8 mouse cellular contexts compared by ENCODE assay signal in the genomic region with DNA sequence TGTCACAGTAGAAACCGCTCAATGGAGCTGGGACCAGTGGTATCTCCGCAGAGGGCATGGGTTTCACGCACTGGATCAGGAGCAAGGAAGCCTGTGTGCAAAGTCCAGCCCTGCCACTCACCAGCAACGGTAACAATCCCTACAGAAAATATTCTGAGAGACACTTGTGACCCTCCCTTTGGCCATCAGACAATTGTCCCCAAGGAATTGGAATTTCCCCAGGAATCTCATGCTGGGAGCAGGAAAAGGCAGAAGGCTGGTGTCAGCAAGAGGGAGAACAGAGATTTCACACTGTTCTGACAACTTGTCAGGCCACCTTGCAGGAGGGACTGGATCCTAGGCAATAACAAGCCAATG.
DNase-seq lines count a peak whose midpoint lies in the region; ATAC-seq lines count a peak whose summit lies in the region.

No protein-coding gene starts in this region.

- H3K9me3 ChIP-seq in heart, embryonic 13.5 days, result no peaks in the 10 kb centered on the region
- H3K9me3 ChIP-seq in midbrain, embryonic 11.5 days (ENCODE audit: control insufficient read depth, low read length), result no peaks in the 10 kb centered on the region
- H3K9me3 ChIP-seq in midbrain, embryonic 15.5 days, result no peaks in the 10 kb centered on the region
- H3K9me3 ChIP-seq in limb, embryonic 13.5 days, result no peaks in the 10 kb centered on the region
- H3K9me3 ChIP-seq in stomach, embryonic 16.5 days (replicated peaks; ENCODE audit: control insufficient read depth, low read length), result no peaks in the 10 kb centered on the region

- WGBS in heart, embryonic 13.5 days, result 17% methylated on average over 4 of the region's 4 CpGs
- 0% methylated on average over 4 of the region's 4 CpGs for WGBS in midbrain, embryonic 11.5 days
- 17% methylated on average over 4 of the region's 4 CpGs for WGBS in midbrain, embryonic 15.5 days
- 12% methylated on average over 4 of the region's 4 CpGs for WGBS in limb, embryonic 13.5 days
- 28% methylated on average over 4 of the region's 4 CpGs for WGBS in stomach, embryonic 16.5 days

- no peak overlapping the region for H3K4me3 ChIP-seq in heart, embryonic 13.5 days
- H3K4me3 ChIP-seq in midbrain, embryonic 11.5 days (ENCODE audit: low read depth, low read length), result no peak overlapping the region
- H3K4me3 ChIP-seq in midbrain, embryonic 15.5 days, result no peak overlapping the region
- peak overlapping the region; percentile 17; the same call in 1 of the 2 replicates for H3K4me3 ChIP-seq in limb, embryonic 13.5 days
- 0 out of 2 replicates have a peak overlapping the region, but pooled peaks have one; percentile 6 for H3K4me3 ChIP-seq in stomach, embryonic 16.5 days (replicated peaks; ENCODE audit: low read length)

- peak overlapping the region; percentile 80 for H3K9ac ChIP-seq in heart, embryonic 13.5 days
- peak overlapping the region; percentile 58 for H3K9ac ChIP-seq in midbrain, embryonic 11.5 days (ENCODE audit: low read length)
- H3K9ac ChIP-seq in midbrain, embryonic 15.5 days, result no peak overlapping the region
- H3K9ac ChIP-seq in limb, embryonic 13.5 days, result peak overlapping the region; percentile 58; the same call in 1 of the 2 replicates
- H3K9ac ChIP-seq in stomach, embryonic 16.5 days (ENCODE audit: low read length), result peak overlapping the region; percentile 64; the same call in 1 of the 2 replicates

- no peak for ATAC-seq in heart, embryonic 13.5 days (ENCODE audit: extremely low read depth, insufficient number of reproducible peaks, low FRiP score, low TSS enrichment)
- no peak for ATAC-seq in midbrain, embryonic 11.5 days (ENCODE audit: low FRiP score)
- no peak for ATAC-seq in midbrain, embryonic 15.5 days (replicated peaks)
- ATAC-seq in limb, embryonic 13.5 days (ENCODE audit: low FRiP score, low read depth), result no peak; the same call in 1 of the 2 replicates
- no peak for ATAC-seq in stomach, embryonic 16.5 days (ENCODE audit: insufficient read depth, low FRiP score)

- peak overlapping the region; percentile 60 for H3K4me2 ChIP-seq in heart, embryonic 13.5 days
- peak overlapping the region; percentile 31; the same call in 1 of the 2 replicates for H3K4me2 ChIP-seq in midbrain, embryonic 11.5 days
- no peak overlapping the region; the same call in 1 of the 2 replicates for H3K4me2 ChIP-seq in midbrain, embryonic 15.5 days
- H3K4me2 ChIP-seq in limb, embryonic 13.5 days (replicated peaks), result peak overlapping the region; percentile 54
- peak overlapping the region; percentile 45 for H3K4me2 ChIP-seq in stomach, embryonic 16.5 days (ENCODE audit: low read depth, low read length)

- H3K27me3 ChIP-seq in heart, embryonic 13.5 days (replicated peaks), result no peaks in the 10 kb centered on the region
- H3K27me3 ChIP-seq in midbrain, embryonic 11.5 days (ENCODE audit: control insufficient read depth, insufficient read depth, low read length), result no peaks in the 10 kb centered on the region
- H3K27me3 ChIP-seq in midbrain, embryonic 15.5 days (replicated peaks), result no peaks in the 10 kb centered on the region
- H3K27me3 ChIP-seq in limb, embryonic 13.5 days, result no peaks in the 10 kb centered on the region
- H3K27me3 ChIP-seq in stomach, embryonic 16.5 days (ENCODE audit: control insufficient read depth, insufficient read depth, low read length), result no peaks in the 10 kb centered on the region

- H3K27ac ChIP-seq in heart, embryonic 13.5 days (replicated peaks), result peak overlapping the region; percentile 94
- H3K27ac ChIP-seq in midbrain, embryonic 11.5 days (ENCODE audit: low read depth, low read length), result peak overlapping the region; percentile 69
- no peak overlapping the region for H3K27ac ChIP-seq in midbrain, embryonic 15.5 days
- H3K27ac ChIP-seq in limb, embryonic 13.5 days, result peak overlapping the region; percentile 93
- H3K27ac ChIP-seq in stomach, embryonic 16.5 days (ENCODE audit: low read length), result peak overlapping the region; percentile 98

- no peaks in the 10 kb centered on the region for H3K36me3 ChIP-seq in heart, embryonic 13.5 days
- no peaks in the 10 kb centered on the region for H3K36me3 ChIP-seq in midbrain, embryonic 11.5 days (ENCODE audit: control insufficient read depth, insufficient read depth, low read length)
- no peaks in the 10 kb centered on the region for H3K36me3 ChIP-seq in midbrain, embryonic 15.5 days (replicated peaks)
- H3K36me3 ChIP-seq in limb, embryonic 13.5 days, result no peaks in the 10 kb centered on the region
- no peaks in the 10 kb centered on the region for H3K36me3 ChIP-seq in stomach, embryonic 16.5 days (ENCODE audit: control insufficient read depth, insufficient read depth, low read length)

- DNase-seq in heart, postnatal 4 days, result no peak
- no peak for DNase-seq in midbrain, embryonic 11.5 days (ENCODE audit: low spot score, missing footprints)
- DNase-seq in thymus, postnatal 10 days (ENCODE audit: low spot score in 2 of 2), result no peak
- no peak for DNase-seq in spleen, adult 18-20 months

- H3K4me1 ChIP-seq in heart, embryonic 13.5 days, result peaks cover 100% of the 10 kb centered on the region
- peaks cover 35% of the 10 kb centered on the region for H3K4me1 ChIP-seq in midbrain, embryonic 11.5 days (ENCODE audit: control insufficient read depth, insufficient read depth, low read length)
- H3K4me1 ChIP-seq in midbrain, embryonic 15.5 days, result peaks cover 35% of the 10 kb centered on the region
- peaks cover 98% of the 10 kb centered on the region for H3K4me1 ChIP-seq in limb, embryonic 13.5 days
- peaks cover 80% of the 10 kb centered on the region for H3K4me1 ChIP-seq in stomach, embryonic 16.5 days (ENCODE audit: control insufficient read depth, insufficient read depth, low read length)

Comparison
In these comparisons a context has a peak if more than half of its experiments do, and no peak if none do; other contexts are left out.
1. H3K4me3 ChIP-seq: peak in limb, embryonic 13.5 days (single experiment) and stomach, embryonic 16.5 days (single experiment); none in heart, embryonic 13.5 days (single experiment), midbrain, embryonic 11.5 days (single experiment) and midbrain, embryonic 15.5 days (single experiment).